Mouse (Mus musculus) liver, embryonic 15.5 days (tissue): ENCODE measurements around the gene Rph3al. TPM values are rescaled to one million over a fixed set of nuclear protein-coding genes. Genes with fewer than 3 reads are reported as not detected.

Experiments
- ATAC-seq: fragments of 200-750 bp; cut with Nextera tagmentation; 2 replicates; pipeline ENCODE4 v1.8.0; 2017; ENCODE audit warnings: moderate number of reproducible peaks, mild to moderate bottlenecking, moderate library complexity; ENCODE audit not compliant: insufficient read depth
- H3K27ac ChIP-seq: fragments of 300-500 bp; sonication (generic); replicated peaks from 2 replicates; pipeline ENCODE4 v1.5.1; 2015; ENCODE audit warnings: mild to moderate bottlenecking, inconsistent platforms
- H3K27me3 ChIP-seq: fragments of 300-500 bp; sonication (generic); 2 replicates; pipeline ENCODE4 v1.6.1; 2015; ENCODE audit warnings: mild to moderate bottlenecking, inconsistent platforms
- H3K36me3 ChIP-seq: fragments of 300-500 bp; sonication (generic); replicated peaks from 2 replicates; pipeline ENCODE4 v1.6.1; 2015; ENCODE audit warnings: moderate library complexity, mild to moderate bottlenecking, inconsistent platforms
- H3K4me1 ChIP-seq: fragments of 300-500 bp; sonication (generic); replicated peaks from 2 replicates; pipeline ENCODE4 v1.6.1; 2015; ENCODE audit warnings: inconsistent platforms
- H3K4me2 ChIP-seq: fragments of 300-500 bp; sonication (generic); 2 replicates; pipeline ENCODE4 v1.6.1; 2015; ENCODE audit warnings: moderate library complexity, mild to moderate bottlenecking, inconsistent platforms
- H3K4me3 ChIP-seq: fragments of 300-500 bp; sonication (generic); replicated peaks from 2 replicates; pipeline ENCODE4 v1.5.1; 2015; ENCODE audit warnings: mild to moderate bottlenecking, inconsistent platforms
- H3K9ac ChIP-seq: fragments of 300-500 bp; sonication (generic); 2 replicates; pipeline ENCODE4 v1.6.1; 2015; ENCODE audit warnings: moderate library complexity, mild to moderate bottlenecking, inconsistent platforms
- H3K9me3 ChIP-seq: fragments of 300-500 bp; sonication (generic); replicated peaks from 2 replicates; pipeline ENCODE4 v1.6.1; 2016; ENCODE audit warnings: inconsistent platforms
- WGBS: fragments of 180-500 bp; shearing (Covaris S2); methylation state at CpG from one replicate; pipeline ENCODE4 v1.1.7; 2015; ENCODE audit warnings: mixed read lengths; ENCODE audit not compliant: insufficient replicate concordance; 5-methylcytosine and 5-hydroxymethylcytosine counted together
- polyA plus RNA-seq: library from polyadenylated mRNA; unstranded; fragments of >200 nt; fragmentation: Nextera tagmentation; extraction: Ambion mirVana; gene quantifications from 2 replicates; pipeline ENCODE4 v1.2.1, GENCODE M21; 2015

Rph3al gene
- polyA plus RNA-seq = 0.47 and 0.81 TPM in 2 replicates

GRCm38 (mm10) chr11:75938379-75938906, at the start of gene Rph3al:
TSS of gene Rph3al (minus strand) at chr11:75938429.
- no peak for ATAC-seq
- H3K4me2 ChIP-seq = no peak within 1 kb of the TSS
- WGBS = 51% methylated on average over 6 of the region's 6 CpGs
- H3K9ac ChIP-seq = no peak within 1 kb of the TSS
- no peaks in the 10 kb centered on the region for H3K27me3 ChIP-seq
- H3K36me3 ChIP-seq = no peaks in the 10 kb centered on the region
- H3K4me3 ChIP-seq = no peak within 1 kb of the TSS
- peaks cover 16% of the 10 kb centered on the region for H3K4me1 ChIP-seq
- no peak within 1 kb of the TSS for H3K27ac ChIP-seq
- no peaks in the 10 kb centered on the region for H3K9me3 ChIP-seq

GRCm38 (mm10) chr11:75985948-75986347, 47.7 kb upstream of the Rph3al start:
- ATAC-seq = no peak
- no peaks in the 10 kb centered on the region for H3K27me3 ChIP-seq

DNA sequence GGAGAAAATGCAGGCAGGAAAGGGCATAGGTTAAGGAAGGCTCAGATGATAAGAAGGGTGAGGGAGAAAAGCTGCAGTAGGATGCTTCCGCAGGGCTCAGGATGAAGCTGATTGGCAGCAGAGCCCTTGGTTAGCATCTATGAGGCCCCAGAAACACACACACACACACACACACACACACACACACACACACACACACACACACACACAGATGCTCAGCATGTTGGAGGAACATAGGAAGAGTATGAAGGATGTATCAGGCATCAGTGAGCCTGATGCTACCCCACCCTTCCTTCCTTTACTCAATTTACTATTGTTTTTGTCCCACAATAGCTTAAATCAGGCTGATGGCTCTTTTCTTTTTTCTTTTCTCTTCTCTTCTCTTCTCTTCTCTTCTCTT, 46.4 kb upstream of the Rph3al start:
- H3K9ac ChIP-seq = no peak overlapping the region
- 58% methylated on average over 1 of the region's 1 CpGs for WGBS
- ATAC-seq = no peak
- no peak overlapping the region for H3K4me3 ChIP-seq
- H3K9me3 ChIP-seq = no peaks in the 10 kb centered on the region
- H3K36me3 ChIP-seq = no peaks in the 10 kb centered on the region
- no peak overlapping the region for H3K27ac ChIP-seq
- no peaks in the 10 kb centered on the region for H3K27me3 ChIP-seq
- H3K4me2 ChIP-seq = no peak overlapping the region
- H3K4me1 ChIP-seq = no peaks in the 10 kb centered on the region

More at GRCm38 (mm10) chr11:75985948-75986347, 47.7 kb upstream of the Rph3al start:
- Histone ChIP-seq H3K9ac (no peak overlapping the region), H3K9me3 (no peaks in the 10 kb centered on the region), H3K36me3 (no peaks in the 10 kb centered on the region), H3K4me3 (no peak overlapping the region), H3K4me2 (no peak overlapping the region), H3K4me1 (no peaks in the 10 kb centered on the region), H3K27ac (no peak overlapping the region)
- WGBS = 66% methylated on average over 7 of the region's 7 CpGs

DNA sequence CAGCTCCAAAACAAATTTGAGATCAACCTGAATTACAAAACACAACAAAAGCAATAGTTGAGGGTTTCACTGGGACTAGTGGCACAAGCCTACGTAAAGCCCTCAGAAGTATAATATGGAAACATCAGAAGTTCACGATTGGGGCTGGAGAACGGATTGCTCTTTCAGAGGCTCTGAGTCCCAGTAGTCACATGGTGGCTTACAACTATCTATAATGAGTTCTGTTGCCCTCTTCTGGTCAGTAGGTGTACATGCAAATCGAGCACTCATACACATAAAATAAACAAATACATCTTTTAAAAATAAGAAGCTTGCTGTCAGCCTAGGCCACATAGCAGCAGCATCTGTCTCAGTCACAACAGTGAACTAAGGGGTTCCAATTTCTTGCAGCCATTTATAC, 45.0 kb upstream of the Rph3al start:
- Histone ChIP-seq H3K27ac (no peak overlapping the region), H3K36me3 (no peaks in the 10 kb centered on the region), H3K4me2 (no peak overlapping the region), H3K9me3 (no peaks in the 10 kb centered on the region), H3K9ac (no peak overlapping the region), H3K27me3 (no peaks in the 10 kb centered on the region), H3K4me3 (no peak overlapping the region), H3K4me1 (no peaks in the 10 kb centered on the region)
- no peak for ATAC-seq
- 51% methylated on average over 4 of the region's 4 CpGs for WGBS

- ATAC-seq = no peak
- Histone ChIP-seq H3K27me3 (no peaks in the 10 kb centered on the region), H3K27ac (no peak overlapping the region), H3K4me1 (no peaks in the 10 kb centered on the region), H3K9me3 (no peaks in the 10 kb centered on the region), H3K9ac (no peak overlapping the region), H3K36me3 (no peaks in the 10 kb centered on the region), H3K4me3 (no peak overlapping the region), H3K4me2 (no peak overlapping the region)
- WGBS = 40% methylated on average over 2 of the region's 2 CpGs
Measured at GRCm38 (mm10) chr11:75980413-75980812, 42.2 kb upstream of the Rph3al start.

DNA sequence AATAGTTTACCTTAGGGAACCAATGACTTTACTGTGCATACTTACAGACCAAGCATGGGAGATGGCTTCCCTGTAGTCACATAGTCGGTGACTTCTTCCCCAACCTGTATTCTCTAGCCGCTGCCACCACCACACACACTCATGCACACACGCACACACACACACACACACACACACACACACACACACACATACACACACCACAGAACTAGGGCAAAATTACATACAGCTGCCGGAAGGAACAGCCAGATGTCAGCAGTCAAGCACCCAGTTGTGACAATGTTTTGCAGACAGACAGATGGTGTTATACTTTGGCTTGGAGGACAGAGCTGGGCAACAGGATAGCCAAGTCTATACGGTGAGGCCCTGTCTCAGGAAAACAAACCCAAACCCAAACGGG, 39.8 kb upstream of the Rph3al start:
- H3K4me1 ChIP-seq = no peaks in the 10 kb centered on the region
- ATAC-seq = no peak
- H3K27me3 ChIP-seq = no peaks in the 10 kb centered on the region
- no peaks in the 10 kb centered on the region for H3K9me3 ChIP-seq
- H3K36me3 ChIP-seq = no peaks in the 10 kb centered on the region
- H3K9ac ChIP-seq = no peak overlapping the region
- no peak overlapping the region for H3K4me2 ChIP-seq
- no peak overlapping the region for H3K4me3 ChIP-seq
- 44% methylated on average over 6 of the region's 6 CpGs for WGBS
- H3K27ac ChIP-seq = no peak overlapping the region

GRCm38 (mm10) chr11:75976748-75977147, 38.5 kb upstream of the Rph3al start:
- Histone ChIP-seq H3K36me3 (no peaks in the 10 kb centered on the region), H3K4me2 (no peak overlapping the region), H3K9ac (no peak overlapping the region), H3K27me3 (no peaks in the 10 kb centered on the region), H3K4me1 (no peaks in the 10 kb centered on the region), H3K4me3 (no peak overlapping the region), H3K9me3 (no peaks in the 10 kb centered on the region), H3K27ac (no peak overlapping the region)
- no peak for ATAC-seq
- WGBS = 4% methylated on average over 8 of the region's 8 CpGs

GRCm38 (mm10) chr11:75973988-75974387, 35.8 kb upstream of the Rph3al start:
- 66% methylated on average over 1 of the region's 1 CpGs for WGBS
- H3K27ac ChIP-seq = no peak overlapping the region
- H3K27me3 ChIP-seq = peaks cover 8% of the 10 kb centered on the region
- H3K4me2 ChIP-seq = no peak overlapping the region
- H3K9ac ChIP-seq = no peak overlapping the region
- no peaks in the 10 kb centered on the region for H3K36me3 ChIP-seq
- no peaks in the 10 kb centered on the region for H3K9me3 ChIP-seq
- H3K4me3 ChIP-seq = no peak overlapping the region
- ATAC-seq = no peak
- no peaks in the 10 kb centered on the region for H3K4me1 ChIP-seq

GRCm38 (mm10) chr11:75972916-75973567, 34.8 kb upstream of the Rph3al start:
- Histone ChIP-seq H3K4me3 (no peak overlapping the region), H3K4me1 (no peaks in the 10 kb centered on the region), H3K9ac (no peak overlapping the region), H3K9me3 (no peaks in the 10 kb centered on the region), H3K36me3 (no peaks in the 10 kb centered on the region), H3K27ac (no peak overlapping the region), H3K4me2 (no peak overlapping the region), H3K27me3 (peaks cover 17% of the 10 kb centered on the region)
- WGBS = 31% methylated on average over 7 of the region's 7 CpGs
- no peak for ATAC-seq

DNA sequence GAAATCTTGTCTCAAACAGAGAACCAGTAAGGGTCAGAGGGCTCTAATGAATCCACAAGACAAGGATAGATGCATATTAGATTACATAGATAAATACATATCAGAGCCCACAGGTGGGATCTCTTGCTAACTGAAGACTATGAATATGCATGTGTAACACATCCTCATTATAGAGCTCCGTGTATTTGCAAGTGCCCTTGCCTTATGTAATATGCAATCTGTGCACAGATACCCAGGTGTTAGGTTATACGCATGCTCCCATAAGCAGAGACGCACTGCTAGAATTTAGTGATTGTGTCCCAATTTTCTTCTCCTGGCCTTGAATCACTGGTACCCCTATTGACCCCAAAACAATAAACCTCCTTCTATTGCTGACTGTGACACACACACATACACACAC, 34.0 kb upstream of the Rph3al start:
- Histone ChIP-seq H3K4me1 (0 out of 2 replicates have a peak, but pooled peaks cover 2% of the 10 kb centered on the region), H3K9me3 (no peaks in the 10 kb centered on the region), H3K27me3 (peaks cover 26% of the 10 kb centered on the region), H3K36me3 (no peaks in the 10 kb centered on the region), H3K9ac (no peak overlapping the region), H3K4me3 (no peak overlapping the region), H3K4me2 (no peak overlapping the region), H3K27ac (no peak overlapping the region)
- WGBS = 64% methylated on average over 3 of the region's 3 CpGs
- no peak for ATAC-seq

- Histone ChIP-seq H3K9me3 (no peaks in the 10 kb centered on the region), H3K36me3 (no peaks in the 10 kb centered on the region), H3K4me3 (no peak overlapping the region), H3K4me1 (peaks cover 14% of the 10 kb centered on the region), H3K9ac (no peak overlapping the region), H3K4me2 (no peak overlapping the region), H3K27ac (no peak overlapping the region), H3K27me3 (peaks cover 41% of the 10 kb centered on the region)
- 8% methylated on average over 3 of the region's 3 CpGs for WGBS
- ATAC-seq = no peak
Measured at GRCm38 (mm10) chr11:75970629-75971028, 32.4 kb upstream of the Rph3al start.

GRCm38 (mm10) chr11:75968761-75969160, 30.5 kb upstream of the Rph3al start:
- WGBS = 75% methylated on average over 6 of the region's 6 CpGs
- H3K36me3 ChIP-seq = no peaks in the 10 kb centered on the region
- no peak overlapping the region for H3K4me3 ChIP-seq
- H3K9me3 ChIP-seq = no peaks in the 10 kb centered on the region
- no peak overlapping the region for H3K27ac ChIP-seq
- no peak for ATAC-seq
- H3K4me1 ChIP-seq = peaks cover 14% of the 10 kb centered on the region
- no peak overlapping the region for H3K9ac ChIP-seq
- no peak overlapping the region for H3K4me2 ChIP-seq
- H3K27me3 ChIP-seq = peaks cover 60% of the 10 kb centered on the region
